Mouse (Mus musculus): Measurements from ENCODE around the gene Anln.
"Not testable (repeated sequence)": the region's sequence is repeated elsewhere in the genome, so short reads cannot be mapped to it uniquely, and the experiment has no call there.

Gene Anln

GRCm38 (mm10) chr9:22322381-22323211 is 66.4 kb downstream of the Anln start:
- DNase-seq (ENCODE audit: low spot score) = no peak

- no peak for DNase-seq (ENCODE audit: low spot score)
These were observed 69.9 kb downstream of the Anln start for GRCm38 (mm10) chr9:22319109-22319508.

GRCm38 (mm10) chr9:22316047-22316446 is 72.9 kb downstream of the Anln start:
- DNase-seq (ENCODE audit: low spot score) = not testable (repeated sequence)

- no peak for DNase-seq (ENCODE audit: low spot score)
These were observed 74.9 kb downstream of the Anln start for GRCm38 (mm10) chr9:22314066-22314465.

- DNase-seq (ENCODE audit: low spot score) = no peak
These were observed 75.8 kb downstream of the Anln start for GRCm38 (mm10) chr9:22313218-22313617.

- DNase-seq (ENCODE audit: low spot score) = no peak
These were observed 79.3 kb downstream of the Anln start for GRCm38 (mm10) chr9:22309651-22310050.

GRCm38 (mm10) chr9:22307920-22308262 is 81.1 kb downstream of the Anln start:
- not testable (repeated sequence) for DNase-seq (ENCODE audit: low spot score)

DNA sequence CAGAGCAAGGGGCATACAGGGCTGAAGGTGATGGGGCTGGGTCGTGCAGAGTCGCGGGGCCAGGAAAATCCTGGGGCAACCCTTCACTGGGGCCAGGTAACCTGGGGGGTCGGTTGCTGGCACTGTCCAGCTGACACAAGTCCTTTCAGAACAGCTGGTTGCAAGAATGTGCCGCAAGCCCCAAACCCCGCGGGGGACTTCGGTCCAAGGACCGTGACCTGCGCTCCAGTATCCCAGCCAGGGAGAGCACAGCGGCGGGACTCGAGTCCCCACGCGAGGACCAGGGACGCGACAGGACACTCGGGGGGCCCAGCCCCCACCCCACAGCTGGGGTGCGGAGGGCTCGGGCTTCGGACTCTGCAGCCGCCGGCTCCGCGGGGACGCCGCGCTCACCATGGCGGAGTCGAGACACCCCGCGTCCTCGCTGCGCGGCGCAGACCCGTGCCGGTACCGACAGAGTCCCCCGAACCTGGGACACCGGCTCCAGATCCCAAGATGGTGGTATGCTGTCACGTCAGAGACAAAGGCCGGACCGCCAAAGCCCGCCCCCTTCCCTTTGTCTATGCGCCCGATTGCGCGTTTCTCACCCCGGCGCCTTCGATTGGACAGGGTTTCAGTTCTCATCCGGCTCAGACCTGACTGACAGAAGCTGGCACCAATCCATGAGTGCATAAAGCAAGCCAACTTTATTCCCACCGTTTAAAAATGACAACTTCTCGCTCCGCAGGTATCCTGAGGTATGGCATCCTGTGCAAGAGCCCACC is 81.7 kb downstream of the Anln start, which contains the start of gene Zfp810:
Gene Zfp810 (minus strand): TSS at position 493 of the 764 bp plus-strand sequence.
- DNase-seq (ENCODE audit: low spot score) = peak; percentile 93

GRCm38 (mm10) chr9:22306726-22307125 is 82.3 kb downstream of the Anln start:
- no peak for DNase-seq (ENCODE audit: low spot score)

- no peak for DNase-seq (ENCODE audit: low spot score)
These were observed 86.8 kb downstream of the Anln start for GRCm38 (mm10) chr9:22302199-22302598.
